Mouse (Mus musculus): ENCODE results near the gene Lrrc32.

GRCm38 (mm10) chr7:98544556-98544955 lies 55.5 kb downstream of the Lrrc32 start:
- TF ChIP-seq CTCF (IDR thresholded peaks at IDR 0.05; ENCODE audit: control insufficient read depth, insufficient read depth, low read length) (no peak), POLR2A (IDR thresholded peaks at IDR 0.05; ENCODE audit: borderline replicate concordance, control insufficient read depth, low read depth, low read length) (no peak)

Measured in bone marrow, adult 2 months (tissue).